In the genomic region with DNA sequence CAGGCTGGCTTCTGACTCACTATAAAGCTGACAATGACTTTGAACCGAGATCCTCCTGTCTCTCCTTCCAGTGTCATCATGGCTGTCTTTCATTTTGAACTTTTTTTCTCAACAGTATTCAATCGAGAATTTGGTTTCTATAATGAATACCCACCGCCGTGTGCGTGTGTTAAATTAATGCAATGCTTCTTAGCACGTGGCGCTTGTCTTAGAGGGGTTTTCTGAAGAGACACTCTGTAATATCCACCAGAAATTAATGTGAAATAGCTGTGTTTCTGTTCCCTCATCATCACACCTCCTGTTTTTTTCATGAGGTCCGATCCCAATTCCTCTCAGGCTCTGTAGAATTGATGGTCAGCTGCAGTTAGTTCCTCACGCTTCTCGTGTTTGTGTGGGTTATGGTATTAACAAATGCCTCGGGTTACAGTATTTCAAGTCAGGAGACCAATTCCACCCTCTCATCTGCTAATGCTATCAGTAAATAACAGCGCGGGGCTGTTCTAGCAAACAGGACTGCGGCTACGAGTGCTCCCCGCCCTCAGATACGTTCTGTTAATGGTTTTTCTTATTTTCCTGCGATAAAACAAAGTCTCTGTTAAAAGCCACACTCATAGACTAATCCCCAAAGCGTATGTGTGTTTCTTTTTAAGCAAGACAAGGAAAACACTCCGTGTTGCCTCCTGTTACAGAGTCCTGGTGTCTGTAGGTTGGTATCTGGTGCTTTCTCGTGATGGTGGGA, we compare ENCODE assay signal across 1 mouse cellular context.
TF ChIP-seq lines count a peak whose summit lies in the region.

No protein-coding gene starts in this region.

TF ChIP-seq in MEL, 35 proteins besides CTCF, POLR2A, EP300 and RAD21 (continued from another document):
- TF ChIP-seq KAT2A (conservative IDR thresholded peaks at IDR 0.05; ENCODE audit: low read depth, low read length) (no peak), SMC3 (IDR thresholded peaks at IDR 0.05; ENCODE audit: low read depth, low read length) (no peak), MYB (IDR thresholded peaks at IDR 0.05; ENCODE audit: low read depth, low read length) (no peak), HCFC1 (IDR thresholded peaks at IDR 0.05; ENCODE audit: low read depth, low read length) (no peak), MYC (IDR thresholded peaks at IDR 0.05; ENCODE audit: low read depth, low read length) (peak; percentile 86), POLR2AphosphoS2 (IDR thresholded peaks at IDR 0.05; ENCODE audit: low read length) (peak; percentile 62; the same call in 1 of the 2 replicates), TAL1 (IDR thresholded peaks at IDR 0.05; ENCODE audit: low read length) (peak; percentile 71), MAX (IDR thresholded peaks at IDR 0.05; ENCODE audit: low read length) (peak; percentile 78), POLR2AphosphoS5 (IDR thresholded peaks at IDR 0.05; ENCODE audit: borderline replicate concordance, low read depth, low read length) (no peak), E2F4 (IDR thresholded peaks at IDR 0.05; ENCODE audit: borderline replicate concordance, low read depth, low read length) (no peak), MAZ (IDR thresholded peaks at IDR 0.05; ENCODE audit: low read depth, low read length) (no peak), GABPA (IDR thresholded peaks at IDR 0.05; ENCODE audit: low read depth, low read length) (no peak)
TF ChIP-seq in MEL: peak in this region for 14.
